Comparison of ENCODE assay signal across 22 mouse cellular contexts in the genomic region with DNA sequence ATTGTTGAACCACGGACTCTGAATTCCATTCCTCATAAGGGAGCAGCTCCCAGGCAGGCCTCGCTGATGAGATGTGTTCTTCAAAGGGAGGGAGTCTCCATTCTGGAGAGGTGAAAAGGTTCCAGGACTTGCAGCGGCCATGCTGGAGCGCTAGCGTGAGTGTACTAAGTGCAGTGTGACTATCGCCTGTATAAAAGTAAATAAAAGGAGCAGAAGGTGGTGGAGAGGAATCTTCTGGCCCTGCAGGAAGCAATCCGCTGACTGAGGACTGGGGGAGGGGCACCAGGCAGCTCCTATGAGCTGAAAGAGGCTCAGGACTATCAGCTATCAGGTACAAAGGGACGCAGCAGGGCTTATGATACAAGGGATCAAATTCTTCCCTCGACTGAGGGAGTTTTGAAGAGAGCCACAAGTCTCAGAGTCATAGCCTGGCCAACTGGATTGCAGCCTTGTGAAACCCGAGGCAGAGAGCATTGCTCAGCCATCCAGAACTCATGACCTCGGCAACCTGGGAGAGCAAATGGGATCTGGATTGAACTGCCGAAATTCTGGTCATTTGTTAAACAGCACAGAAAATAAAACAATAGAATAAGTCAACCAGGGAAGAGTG. TPM values are rescaled to one million over a fixed set of nuclear protein-coding genes. Genes with fewer than 3 reads are reported as not detected.
DNase-seq lines count a peak whose midpoint lies in the region; ATAC-seq and TF ChIP-seq lines count a peak whose summit lies in the region.
"Had no signal": no experiment of that assay in that cellular context is flagged by ENCODE, and none has a peak within 500 bp of the region (broad histone marks: within the 10 kb centered on the region; RNA-seq: fewer than 3 reads in every experiment).

No protein-coding gene starts in this region.

- 22% methylated on average over 12 of the region's 12 CpGs for WGBS in forebrain, embryonic 11.5 days
- WGBS in forebrain, embryonic 16.5 days = 25% methylated on average over 12 of the region's 12 CpGs
- 28% methylated on average over 12 of the region's 12 CpGs for WGBS in lung, adult 2 months

- peak; percentile 39 for DNase-seq in forebrain, embryonic 11.5 days (ENCODE audit: low spot score)
- DNase-seq in R1 (ENCODE audit: low read depth, low spot score) = peak; percentile 37
- DNase-seq in kidney, adult 18-20 months = peak; percentile 49
- DNase-seq in kidney, postnatal 10 days = peak; percentile 34
- no peak for DNase-seq in adrenal gland, adult 8-10 months
- no peak for DNase-seq in left cerebral cortex, adult 18-20 months (ENCODE audit: low spot score in 2 of 2)
- no peak for DNase-seq in lung, adult 2 months
- DNase-seq: adrenal gland, postnatal 10 days; cerebellum, adult 11-12 months; heart, postnatal 14 days; left cerebral cortex, postnatal 4 days; midbrain, embryonic 14.5 days had no signal

- no peak overlapping the region for H3K27ac ChIP-seq in forebrain, embryonic 11.5 days (ENCODE audit: low read depth, low read length)
- H3K27ac ChIP-seq in forebrain, embryonic 16.5 days (ENCODE audit: low read length) = no peak overlapping the region
- H3K27ac ChIP-seq: lung, embryonic 15.5 days; neural tube, embryonic 15.5 days had no signal

- H3K4me2 ChIP-seq in forebrain, embryonic 11.5 days (ENCODE audit: low read depth, low read length, severe bottlenecking) = no peak overlapping the region
- no peak overlapping the region for H3K4me2 ChIP-seq in forebrain, embryonic 16.5 days (ENCODE audit: low read length)
- H3K4me2 ChIP-seq: liver, embryonic 11.5 days; lung, embryonic 15.5 days; neural tube, embryonic 15.5 days had no signal

- peaks cover 2% of the 10 kb centered on the region; the same call in 1 of the 2 replicates for H3K4me1 ChIP-seq in forebrain, embryonic 11.5 days (replicated peaks; ENCODE audit: control insufficient read depth, insufficient read depth, low read length)
- no peaks in the 10 kb centered on the region; the same call in 1 of the 2 replicates for H3K4me1 ChIP-seq in forebrain, embryonic 16.5 days (replicated peaks; ENCODE audit: control insufficient read depth, insufficient read depth, low read length)
- H3K4me1 ChIP-seq in lung, adult 2 months (ENCODE audit: control insufficient read depth, insufficient read depth, low read length) = no peaks in the 10 kb centered on the region
- H3K4me1 ChIP-seq: neural tube, embryonic 15.5 days had no signal

- H3K36me3 ChIP-seq in forebrain, embryonic 11.5 days (ENCODE audit: control insufficient read depth, insufficient read depth, low read length) = no peaks in the 10 kb centered on the region
- H3K36me3 ChIP-seq in forebrain, embryonic 16.5 days (ENCODE audit: control insufficient read depth, insufficient read depth) = no peaks in the 10 kb centered on the region
- H3K36me3 ChIP-seq: lung, embryonic 15.5 days; neural tube, embryonic 15.5 days had no signal

- H3K9ac ChIP-seq in forebrain, embryonic 11.5 days (ENCODE audit: low read length) = no peak overlapping the region
- H3K9ac ChIP-seq in forebrain, embryonic 16.5 days (replicated peaks; ENCODE audit: low read depth, low read length) = no peak overlapping the region
- H3K9ac ChIP-seq: lung, embryonic 15.5 days; neural tube, embryonic 15.5 days had no signal

- H3K27me3 ChIP-seq in forebrain, embryonic 11.5 days (ENCODE audit: control insufficient read depth, insufficient read depth, low read length) = no peaks in the 10 kb centered on the region
- no peaks in the 10 kb centered on the region; the same call in 1 of the 2 replicates for H3K27me3 ChIP-seq in forebrain, embryonic 16.5 days (replicated peaks; ENCODE audit: control insufficient read depth, insufficient read depth, low read length)
- H3K27me3 ChIP-seq: lung, embryonic 15.5 days had no signal

- H3K9me3 ChIP-seq in forebrain, embryonic 11.5 days (ENCODE audit: control insufficient read depth, low read length) = no peaks in the 10 kb centered on the region
- H3K9me3 ChIP-seq in forebrain, embryonic 16.5 days (ENCODE audit: control insufficient read depth, low read length) = no peaks in the 10 kb centered on the region
- H3K9me3 ChIP-seq: lung, embryonic 15.5 days; neural tube, embryonic 15.5 days had no signal

- H3K4me3 ChIP-seq in forebrain, embryonic 11.5 days (ENCODE audit: low read depth, low read length) = no peak overlapping the region
- H3K4me3 ChIP-seq in forebrain, embryonic 16.5 days (replicated peaks; ENCODE audit: low read length) = no peak overlapping the region
- no peak overlapping the region for H3K4me3 ChIP-seq in lung, adult 2 months (replicated peaks; ENCODE audit: extremely low read depth, low read depth, low read length)
- H3K4me3 ChIP-seq: lung, embryonic 15.5 days; myocyte; neural tube, embryonic 15.5 days had no signal

- no peak for ATAC-seq in forebrain, embryonic 11.5 days (replicated peaks; ENCODE audit: low FRiP score)
- no peak for ATAC-seq in forebrain, embryonic 16.5 days
- ATAC-seq: forebrain, embryonic 14.5 days had no signal

- no peak for TF ChIP-seq CTCF in lung, adult 2 months (IDR thresholded peaks at IDR 0.05; ENCODE audit: insufficient read depth, low read length)

- TF ChIP-seq POLR2A in lung, adult 2 months (IDR thresholded peaks at IDR 0.05; ENCODE audit: borderline replicate concordance, extremely low read depth, low read depth, low read length) = no peak

RNA-seq across cellular contexts. Expression of a gene that starts 13.6 kb away (rescaled TPM):
- 0.21 and 0.51 TPM in 2 replicates for polyA plus RNA-seq in forebrain, embryonic 11.5 days (2014; fragmentation: Nextera tagmentation; extraction: Ambion mirVana)
- polyA plus RNA-seq in forebrain, embryonic 16.5 days (2015; fragmentation: Nextera tagmentation; extraction: Ambion mirVana) = 0.32 TPM in 1 of 2 replicates, not detected in the other
- total RNA-seq in adrenal gland, adult 8-10 months (2022) = 1 to 10 TPM; 1.7 to 2.8 (median 2.4) TPM
- 1 to 10 TPM in 1 of 2 experiments, under 1 TPM in 1; 0.30 to 1.0 TPM for total RNA-seq in left cerebral cortex, adult 18-20 months (2021)
- 6.4 and 8.9 TPM in 2 replicates for polyA plus RNA-seq in lung, adult 2 months (2012; rRNA removed)
- total RNA-seq: left cerebral cortex, postnatal 4 days; MEL had no signal
- polyA plus RNA-seq: midbrain, embryonic 14.5 days; myocyte had no signal

RNA-seq across cellular contexts. Expression of a gene that starts 29.9 kb away (rescaled TPM):
- polyA plus RNA-seq in forebrain, embryonic 11.5 days (2014; fragmentation: Nextera tagmentation; extraction: Ambion mirVana) = 21.3 and 21.6 TPM in 2 replicates
- polyA plus RNA-seq in forebrain, embryonic 16.5 days (2015; fragmentation: Nextera tagmentation; extraction: Ambion mirVana) = 20.0 and 21.1 TPM in 2 replicates
- 10 to 100 TPM; 87.3 to 91.3 (median 89.0) TPM for total RNA-seq in adrenal gland, adult 8-10 months (2022)
- 10 to 100 TPM; 34.9 to 37.2 TPM for total RNA-seq in left cerebral cortex, adult 18-20 months (2021)
- polyA plus RNA-seq in lung, adult 2 months (2012; rRNA removed) = 84.4 and 103 TPM in 2 replicates

RNA-seq across cellular contexts. Expression of a gene that starts 37.7 kb away (rescaled TPM):
- not detected in 2 replicates for polyA plus RNA-seq in forebrain, embryonic 11.5 days (2014; fragmentation: Nextera tagmentation; extraction: Ambion mirVana)
- not detected in 2 replicates for polyA plus RNA-seq in forebrain, embryonic 16.5 days (2015; fragmentation: Nextera tagmentation; extraction: Ambion mirVana)
- total RNA-seq in adrenal gland, adult 8-10 months (2022) = 1 to 10 TPM in 2 of 4 experiments, under 1 TPM in 2; 0.52 to 2.7 (median 1.1) TPM
- not detected for total RNA-seq in left cerebral cortex, adult 18-20 months (2021)
- polyA plus RNA-seq in lung, adult 2 months (2012; rRNA removed) = not detected in 2 replicates
- total RNA-seq: heart, postnatal 14 days; layer of hippocampus, adult 18-20 months; left cerebral cortex, postnatal 4 days had no signal
- polyA plus RNA-seq: brain, embryonic 14.5 days; embryonic facial prominence, embryonic 11.5 days; forebrain, embryonic 14.5 days; lung, embryonic 15.5 days; midbrain, embryonic 14.5 days; myocyte; neural tube, embryonic 15.5 days had no signal

RNA-seq across cellular contexts. Expression of a gene that starts 38.8 kb away (rescaled TPM):
- not detected in 2 replicates for polyA plus RNA-seq in forebrain, embryonic 11.5 days (2014; fragmentation: Nextera tagmentation; extraction: Ambion mirVana)
- polyA plus RNA-seq in forebrain, embryonic 16.5 days (2015; fragmentation: Nextera tagmentation; extraction: Ambion mirVana) = not detected in 2 replicates
- under 1 TPM in 1 of 4 experiments, not detected in 3; 0.49 TPM for total RNA-seq in adrenal gland, adult 8-10 months (2022)
- under 1 TPM; 0.40 to 0.65 TPM for total RNA-seq in left cerebral cortex, adult 18-20 months (2021)
- 0.26 and 6.4 TPM in 2 replicates for polyA plus RNA-seq in lung, adult 2 months (2012; rRNA removed)
- total RNA-seq: left cerebral cortex, postnatal 4 days had no signal
- polyA plus RNA-seq: embryonic facial prominence, embryonic 11.5 days; forebrain, embryonic 14.5 days; liver, embryonic 11.5 days; lung, embryonic 15.5 days; midbrain, embryonic 14.5 days had no signal

RNA-seq across cellular contexts. Expression of a gene that starts 42.1 kb away (rescaled TPM):
- polyA plus RNA-seq in forebrain, embryonic 11.5 days (2014; fragmentation: Nextera tagmentation; extraction: Ambion mirVana) = 189 and 195 TPM in 2 replicates
- 220 and 233 TPM in 2 replicates for polyA plus RNA-seq in forebrain, embryonic 16.5 days (2015; fragmentation: Nextera tagmentation; extraction: Ambion mirVana)
- total RNA-seq in adrenal gland, adult 8-10 months (2022) = 100 to 1,000 TPM; 199 to 268 (median 237) TPM
- 100 to 1,000 TPM; 220 to 246 TPM for total RNA-seq in left cerebral cortex, adult 18-20 months (2021)
- polyA plus RNA-seq in lung, adult 2 months (2012; rRNA removed) = 174 and 218 TPM in 2 replicates

Comparison
In these comparisons a context has a peak if more than half of its experiments do, and no peak if none do; other contexts are left out.
1. DNase-seq: peak in forebrain, embryonic 11.5 days (single experiment), R1 (single experiment), kidney, adult 18-20 months (single experiment) and kidney, postnatal 10 days (single experiment); none in adrenal gland, adult 8-10 months (single experiment), left cerebral cortex, adult 18-20 months (0 of 2) and lung, adult 2 months (single experiment).